Mouse (Mus musculus) retina, postnatal 7 days (tissue): ENCODE results near the gene Tenm2.
A peak's percentile ranks its signal among the peaks of the same experiment; 100 is the strongest.

Experiments used
- DNase-seq: peaks from one replicate; pipeline ENCODE4 v3.0.0-alpha.2; 2012; ENCODE audit warnings: low read depth, low spot score

Gene Tenm2

DNA sequence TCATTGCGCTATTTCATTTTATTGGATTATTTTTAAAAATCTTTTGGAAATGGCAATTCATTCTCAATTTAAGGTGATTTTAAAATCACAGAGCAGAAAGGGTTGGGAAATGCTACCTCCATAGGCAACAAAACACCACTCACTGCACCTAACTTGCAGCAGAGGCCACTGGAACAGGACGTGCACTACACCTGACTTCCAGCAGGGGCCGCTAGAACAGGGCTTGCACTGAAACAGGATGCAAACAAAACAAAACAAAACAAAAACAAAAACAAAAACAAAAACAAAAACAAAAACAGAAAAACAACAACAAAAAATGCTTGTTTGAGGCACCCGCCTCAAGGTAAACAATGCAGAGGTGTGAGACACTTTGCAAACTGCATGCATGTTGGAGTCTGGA is 324.4 kb downstream of the Tenm2 start:
- no peak for DNase-seq

DNA sequence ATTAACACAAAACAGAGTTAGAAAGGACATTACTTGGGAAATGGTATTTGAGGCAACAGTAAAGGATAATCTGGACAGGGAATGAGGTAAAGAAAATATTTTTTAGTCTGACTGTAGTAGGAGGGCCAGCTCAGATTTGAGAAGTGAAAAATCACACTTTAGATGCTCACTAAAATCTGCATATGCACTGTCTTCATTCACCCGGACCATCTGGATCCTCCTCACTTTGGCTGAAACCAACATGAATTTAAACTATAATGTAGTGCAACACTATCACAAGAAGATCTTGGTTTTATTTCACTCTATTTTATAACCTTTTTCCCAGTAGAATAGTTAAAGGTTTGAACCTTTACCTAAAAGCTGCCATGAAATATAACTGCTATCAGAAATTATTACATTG is 326.7 kb downstream of the Tenm2 start:
- no peak for DNase-seq

DNA sequence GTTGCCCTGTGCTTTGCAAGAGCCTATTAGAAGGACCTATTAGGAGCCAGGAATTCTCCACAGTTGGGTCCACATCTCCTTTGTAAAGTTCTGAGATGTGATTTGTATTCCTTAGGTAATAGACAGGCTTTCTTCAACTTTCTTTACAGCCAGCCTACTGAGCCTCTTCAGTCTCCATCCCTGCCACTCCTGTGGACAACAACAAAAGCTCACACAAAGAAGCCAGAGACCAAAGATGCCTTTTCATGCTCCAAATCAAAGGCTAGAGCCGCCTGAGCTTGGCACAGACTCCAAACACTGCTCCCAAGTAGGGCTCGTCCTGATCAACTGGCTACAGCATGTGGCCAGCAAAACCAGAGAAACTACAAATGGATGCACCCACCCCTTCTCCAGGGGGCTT is 333.5 kb downstream of the Tenm2 start:
- no peak for DNase-seq

DNA sequence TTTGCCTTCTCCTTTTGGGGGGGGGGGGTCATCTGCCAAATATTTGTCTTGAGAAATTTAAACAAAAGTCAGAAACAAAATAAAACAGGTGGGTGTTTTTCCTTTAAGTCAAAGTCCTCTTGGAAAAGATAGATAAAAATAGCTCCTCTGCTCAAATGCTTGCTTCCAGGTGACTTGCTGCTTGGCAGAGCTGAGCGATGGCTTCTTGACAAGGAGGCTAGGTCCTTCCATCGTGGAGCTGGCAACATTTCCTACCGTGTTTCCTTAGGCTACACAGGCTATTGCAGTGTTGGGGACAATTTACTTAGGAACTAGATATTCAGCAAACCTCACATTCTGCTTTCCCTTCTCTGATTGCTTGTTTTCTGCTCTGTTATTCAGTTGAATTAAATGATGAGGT is 342.7 kb downstream of the Tenm2 start:
- DNase-seq: no peak

DNA sequence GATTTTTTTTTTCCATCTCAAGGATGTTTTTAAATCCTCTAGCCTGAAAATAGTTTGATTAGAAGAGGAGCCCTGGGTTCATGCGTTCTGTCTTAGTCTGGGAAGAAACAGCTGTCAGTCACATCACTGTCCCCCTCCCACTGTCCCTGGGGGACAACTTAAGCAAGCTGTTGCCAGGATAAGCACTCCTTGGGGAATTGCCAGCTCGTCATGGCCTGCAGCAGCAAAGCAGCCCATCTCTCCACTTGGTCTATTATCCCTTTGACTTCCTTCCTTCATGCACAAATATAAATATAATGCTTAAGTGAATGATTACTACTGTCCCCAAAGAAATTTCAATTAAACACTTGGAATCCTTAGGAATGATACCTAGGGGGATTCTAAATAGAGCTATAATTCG is 344.7 kb downstream of the Tenm2 start:
- DNase-seq: no peak

DNA sequence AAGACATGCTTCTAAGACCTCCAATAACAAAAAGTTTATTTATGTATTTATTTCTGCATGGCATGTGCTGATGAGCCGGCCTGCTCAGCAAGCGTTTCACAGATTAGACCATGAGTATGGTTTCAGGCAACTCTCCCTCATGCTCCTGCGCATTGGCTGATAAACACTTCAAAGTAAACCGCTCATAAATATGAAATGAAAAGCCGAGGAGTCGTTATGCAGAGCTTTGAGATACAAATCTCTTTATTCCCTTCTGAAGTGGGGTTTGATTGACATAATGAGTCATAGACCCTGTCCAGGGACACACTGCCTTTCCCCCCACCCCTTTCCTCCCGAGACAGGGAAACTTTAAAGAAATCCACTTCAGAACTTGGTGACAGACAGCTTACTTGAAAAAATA is 348.3 kb downstream of the Tenm2 start:
- no peak for DNase-seq

DNA sequence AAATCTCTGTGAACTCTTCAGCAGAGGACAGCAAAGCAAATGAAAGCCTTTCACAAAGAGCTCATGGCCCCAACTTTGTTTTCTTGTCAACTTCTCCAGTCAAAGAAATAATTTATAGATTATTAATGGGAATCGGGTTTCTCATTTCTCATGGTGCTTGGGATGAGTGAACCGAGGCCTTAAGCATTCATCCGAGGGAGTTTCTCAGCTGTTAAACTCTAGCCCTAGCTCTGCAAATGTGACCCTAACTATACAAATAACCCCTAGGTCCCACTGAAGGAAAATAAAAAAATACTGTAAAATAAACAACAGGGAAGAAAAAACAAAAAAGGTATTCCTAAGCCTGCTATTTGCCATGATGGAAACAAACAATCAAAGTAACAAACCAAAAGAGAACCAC is 349.6 kb downstream of the Tenm2 start:
- no peak for DNase-seq

DNA sequence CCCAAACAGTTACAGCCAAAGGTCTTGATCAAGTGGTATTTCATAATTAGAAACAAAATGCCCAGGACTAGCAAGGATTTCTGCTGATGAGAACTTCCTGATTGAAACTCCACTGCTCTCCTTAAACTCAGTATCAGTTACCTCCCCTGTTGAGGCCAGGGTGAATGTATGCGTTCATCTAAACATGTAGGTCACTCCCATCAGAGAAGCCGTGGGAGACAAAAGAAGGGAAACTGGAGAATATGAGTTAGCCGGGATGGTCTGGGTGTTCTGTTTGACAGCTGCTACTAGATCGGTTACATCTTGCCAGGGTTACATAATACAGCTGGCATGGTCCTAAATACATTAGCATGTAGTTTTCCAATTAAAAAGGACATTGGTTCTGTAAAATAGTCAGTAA is 362.8 kb downstream of the Tenm2 start:
- DNase-seq: no peak

DNA sequence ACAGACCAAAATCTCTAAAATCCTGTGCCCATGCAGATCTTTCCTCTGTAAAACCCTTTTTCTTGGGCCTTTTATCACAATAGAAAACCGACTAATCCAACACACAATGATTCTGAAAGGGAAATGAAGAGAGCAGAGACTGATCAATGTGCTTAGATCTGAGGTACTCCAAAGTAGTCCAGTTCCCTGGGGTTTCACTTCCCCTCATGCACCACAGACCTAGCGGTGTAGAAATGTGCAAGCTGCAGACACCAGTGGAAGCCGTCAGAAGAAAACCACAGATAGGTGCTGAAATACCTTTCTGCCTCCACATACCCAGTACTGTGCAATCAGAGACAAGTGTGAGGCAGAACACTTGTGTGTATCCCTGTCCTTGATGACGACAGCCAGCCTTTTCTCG is 365.2 kb downstream of the Tenm2 start:
- no peak for DNase-seq

DNA sequence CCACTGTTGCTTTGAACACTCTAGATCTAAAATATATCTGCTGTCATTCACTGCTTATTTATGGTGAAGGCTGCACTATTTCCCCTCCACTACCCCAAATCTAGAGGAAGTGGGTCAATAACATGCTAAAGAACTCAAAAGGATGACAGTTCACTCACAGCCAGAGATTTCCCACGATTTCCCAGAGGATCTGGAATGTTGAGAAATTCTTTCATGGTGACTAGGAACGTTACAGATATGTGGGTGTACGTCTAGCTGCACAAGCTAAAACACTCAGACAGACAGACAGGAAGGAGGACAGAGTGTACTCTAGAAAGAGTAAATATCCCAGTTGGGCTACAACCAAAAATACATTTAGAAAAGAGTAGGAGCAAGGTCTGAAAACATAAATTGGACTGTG is 384.1 kb downstream of the Tenm2 start:
- DNase-seq: no peak

DNA sequence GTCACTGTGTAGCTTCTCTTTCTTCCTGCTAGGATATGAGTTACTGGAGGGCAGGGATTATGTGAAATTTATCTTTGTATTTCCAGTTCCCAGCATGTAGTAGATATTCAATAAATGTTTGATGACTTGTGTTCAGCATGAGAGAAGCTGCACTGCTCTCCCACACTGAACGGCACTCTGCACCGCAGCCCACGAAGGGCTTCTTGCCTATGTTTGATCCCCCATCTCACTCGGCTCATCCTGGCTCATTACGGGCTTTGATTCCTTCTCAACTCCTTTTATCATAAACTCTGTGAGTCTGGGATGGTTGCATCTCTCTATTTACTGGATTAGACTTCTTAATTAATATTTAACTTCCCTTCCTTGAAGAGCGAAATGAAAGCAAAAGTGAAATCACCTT is 388.3 kb downstream of the Tenm2 start:
- no peak for DNase-seq

DNA sequence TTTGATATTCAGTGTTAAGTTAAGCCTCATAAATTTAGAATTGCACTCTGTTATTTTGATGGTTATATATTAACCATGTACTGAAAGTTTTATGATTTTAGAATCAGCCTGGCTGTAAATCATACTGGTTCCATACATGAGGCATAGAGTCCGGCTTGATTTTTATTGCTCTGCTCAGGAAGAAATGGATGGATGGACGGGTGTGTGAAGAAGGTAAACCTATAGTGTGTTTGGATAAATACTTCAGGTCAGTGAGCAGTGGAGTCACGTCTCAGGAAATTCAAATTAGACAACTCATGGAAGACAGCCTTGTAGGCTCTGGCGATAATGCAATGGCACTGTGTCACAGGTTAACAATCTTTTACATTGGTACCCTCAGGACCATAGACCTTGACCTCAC is 402.9 kb downstream of the Tenm2 start:
- no peak for DNase-seq

DNA sequence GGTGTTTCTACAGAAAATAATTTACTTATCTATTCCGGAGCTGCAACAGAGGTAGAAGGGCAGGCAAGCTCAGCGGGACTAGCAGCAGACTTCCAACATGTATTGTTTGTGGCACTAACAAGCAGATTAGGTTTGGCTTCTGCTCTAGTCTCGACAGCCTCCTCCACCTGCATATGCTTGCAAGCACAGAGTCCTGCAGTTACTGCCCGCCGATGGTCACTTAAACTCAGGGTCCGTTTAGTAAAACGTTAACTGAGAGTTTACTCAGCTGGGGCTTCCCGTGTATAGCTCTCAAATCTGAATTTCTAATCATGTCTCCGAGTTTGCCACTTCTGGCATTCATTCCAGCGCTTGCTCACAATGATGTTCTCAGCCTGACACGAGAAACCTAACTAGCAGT is 404.3 kb downstream of the Tenm2 start:
- DNase-seq: no peak

DNA sequence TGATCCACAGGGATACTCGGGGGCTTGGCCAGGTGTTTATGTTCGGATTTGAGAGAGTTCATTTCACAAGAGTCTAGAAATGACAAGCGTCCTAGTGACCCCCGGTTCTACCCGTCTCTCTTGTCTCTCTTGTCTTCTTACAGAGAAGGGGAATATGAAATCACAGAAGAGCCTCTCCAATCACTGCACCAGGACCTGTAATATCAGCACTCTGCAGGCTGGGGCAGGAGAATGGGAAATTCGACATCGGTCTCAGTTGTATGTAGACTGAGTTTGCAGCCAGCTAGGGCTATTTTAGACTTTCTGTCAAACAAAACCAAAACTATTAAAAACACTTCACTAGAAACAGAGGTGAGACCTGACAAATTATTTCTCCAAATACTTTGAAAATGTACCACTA is 411.1 kb downstream of the Tenm2 start:
- no peak for DNase-seq

DNA sequence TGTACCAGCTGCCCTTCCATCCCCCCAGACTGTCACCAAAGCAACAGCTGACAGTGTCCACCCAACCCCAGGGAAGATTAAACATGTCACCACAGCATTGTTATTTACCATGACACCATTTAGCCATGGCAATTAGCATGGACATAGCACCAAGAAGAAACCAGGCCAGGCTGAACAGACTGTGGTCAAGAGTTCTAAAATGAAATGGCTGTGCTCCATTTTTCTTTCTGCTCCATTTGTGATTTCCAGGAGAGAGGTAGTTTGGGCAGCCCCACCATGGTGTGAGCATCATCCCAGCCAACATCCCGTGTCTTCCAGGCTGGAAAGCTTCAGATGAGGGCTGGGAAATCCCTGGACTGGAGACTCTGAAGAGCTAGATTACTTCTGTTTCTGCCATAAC is 431.1 kb downstream of the Tenm2 start:
- peak; percentile 6 for DNase-seq

DNA sequence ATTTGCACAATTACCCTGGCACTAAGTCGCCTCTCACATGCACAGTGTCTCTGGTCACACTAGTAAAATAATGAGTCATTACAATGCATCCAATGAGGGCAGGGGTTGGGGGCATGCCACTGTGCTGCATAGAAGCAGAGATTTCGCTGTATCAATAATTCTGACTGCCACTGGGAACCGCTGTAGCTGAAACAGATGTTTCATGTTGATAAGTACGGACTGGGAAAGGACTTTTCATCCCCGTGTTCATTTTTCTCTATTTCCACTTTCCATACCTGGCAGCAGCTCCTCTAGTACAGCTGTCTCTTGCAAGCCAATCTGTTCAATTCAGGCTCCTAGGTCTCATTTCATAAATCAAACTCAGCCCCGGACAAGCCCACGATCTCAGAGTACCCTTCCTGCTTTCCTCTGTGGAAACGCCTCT is 433.5 kb downstream of the Tenm2 start:
- DNase-seq: no peak

DNA sequence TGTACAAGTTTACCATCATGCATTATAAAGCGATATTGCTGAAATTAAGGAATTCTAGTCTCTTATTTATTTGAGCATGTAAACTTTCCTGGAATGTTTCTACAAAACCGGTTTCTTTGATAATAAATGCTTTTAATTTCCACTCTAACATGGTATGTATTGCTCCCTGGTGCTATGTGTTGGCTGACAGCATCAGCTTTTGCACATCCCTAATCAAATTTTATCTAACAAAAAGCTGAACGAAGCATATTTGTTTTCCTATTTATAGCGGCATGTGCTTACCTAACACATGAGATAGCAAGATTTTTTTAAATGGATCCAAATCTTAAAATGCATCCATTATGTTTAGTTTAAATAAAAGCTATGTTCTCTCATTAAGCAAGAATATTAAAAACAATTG is 434.1 kb downstream of the Tenm2 start:
- no peak for DNase-seq

DNA sequence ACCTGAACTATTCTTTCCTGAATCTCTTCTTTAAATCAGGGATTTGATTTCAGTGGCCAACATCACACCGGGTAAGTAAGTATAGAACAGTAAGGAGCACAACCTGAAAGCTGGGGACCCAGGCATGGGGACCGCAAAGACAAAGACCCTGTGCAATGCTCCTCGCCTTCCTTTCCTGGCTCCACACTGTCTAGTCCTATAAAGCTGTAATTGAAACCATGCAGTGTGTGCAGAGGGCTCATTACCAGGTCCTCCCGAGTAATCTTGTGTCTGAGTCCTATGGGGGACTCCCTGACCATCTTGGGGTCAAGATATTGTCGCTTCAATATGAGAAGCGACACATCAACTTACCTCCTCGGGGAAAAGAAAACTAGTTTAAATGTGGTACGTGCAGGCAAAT is 436.4 kb downstream of the Tenm2 start:
- no peak for DNase-seq

DNA sequence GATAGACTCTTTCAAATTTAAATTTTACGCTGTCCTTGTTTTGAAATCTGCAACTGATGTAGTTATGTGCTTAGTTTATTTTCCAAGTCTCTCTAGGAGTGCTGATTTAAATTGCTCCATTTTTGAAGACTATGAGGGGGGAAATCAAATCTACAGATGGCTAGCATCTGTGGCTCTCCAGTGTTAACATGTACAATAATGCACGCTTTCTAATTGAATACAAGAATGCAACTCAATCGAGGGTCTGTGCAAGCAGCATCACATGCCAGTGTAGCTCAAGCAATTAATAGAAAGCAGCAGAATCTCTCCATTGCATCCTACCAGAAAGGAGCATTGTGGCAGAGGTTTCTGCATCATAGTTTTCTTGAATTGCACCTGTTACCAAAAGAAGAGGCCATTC is 477.8 kb downstream of the Tenm2 start:
- no peak for DNase-seq

DNA sequence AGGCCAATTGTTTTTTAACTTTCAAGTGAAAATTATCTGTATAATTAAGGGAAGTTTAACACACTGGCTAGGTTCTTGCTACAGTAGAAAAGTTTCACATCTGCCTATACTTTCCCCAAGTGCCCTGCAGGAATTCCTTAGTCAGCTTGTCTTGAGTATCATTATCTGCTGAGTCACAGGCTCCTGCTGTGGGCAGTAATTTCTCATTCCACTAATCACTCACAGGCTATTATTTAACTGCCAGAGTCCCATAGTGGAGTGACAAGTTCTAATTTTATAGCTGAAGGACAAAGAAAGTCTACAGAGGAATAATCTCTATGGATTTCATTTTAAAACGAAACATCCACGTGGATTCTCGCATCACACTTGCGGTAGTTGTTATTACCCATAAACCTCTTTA is 489.5 kb downstream of the Tenm2 start:
- no peak for DNase-seq

DNA sequence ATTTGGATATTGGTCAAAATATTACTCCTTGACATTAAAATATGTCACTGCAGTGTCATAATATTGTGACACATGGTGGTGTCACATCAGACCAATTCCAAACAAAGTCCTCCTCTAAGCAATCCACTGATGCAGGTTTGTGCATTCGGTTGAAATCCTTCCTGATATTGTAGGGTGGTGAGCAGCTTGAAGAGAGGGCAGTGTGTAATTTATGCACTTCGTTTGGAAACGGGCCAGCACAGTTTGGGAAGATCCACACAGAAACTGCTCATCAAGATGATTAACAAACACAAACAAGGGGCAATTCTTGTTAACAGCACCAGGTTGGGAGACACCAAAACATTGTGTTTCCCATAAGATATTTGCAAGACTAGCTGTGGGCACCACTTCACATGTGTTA is 508.0 kb downstream of the Tenm2 start:
- no peak for DNase-seq

DNA sequence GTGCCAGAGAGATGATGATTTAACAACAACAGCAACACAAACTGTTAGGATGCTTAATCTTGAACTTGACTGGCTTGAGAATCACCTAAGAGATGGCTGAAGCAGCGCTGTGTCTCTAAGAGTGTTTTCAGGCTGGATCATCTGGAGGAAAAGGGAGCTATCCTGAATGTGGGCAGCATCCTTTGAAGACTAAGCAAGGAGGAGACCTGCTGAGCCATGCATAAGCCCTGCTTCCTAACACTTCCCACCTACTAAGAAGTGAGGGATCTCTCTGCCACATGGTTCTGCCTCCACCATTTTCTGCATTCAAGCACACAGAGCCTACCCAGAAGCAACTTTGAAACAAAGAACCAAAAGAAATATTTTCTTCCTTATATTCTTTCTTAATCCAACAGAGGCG is 532.9 kb downstream of the Tenm2 start:
- DNase-seq: no peak

DNA sequence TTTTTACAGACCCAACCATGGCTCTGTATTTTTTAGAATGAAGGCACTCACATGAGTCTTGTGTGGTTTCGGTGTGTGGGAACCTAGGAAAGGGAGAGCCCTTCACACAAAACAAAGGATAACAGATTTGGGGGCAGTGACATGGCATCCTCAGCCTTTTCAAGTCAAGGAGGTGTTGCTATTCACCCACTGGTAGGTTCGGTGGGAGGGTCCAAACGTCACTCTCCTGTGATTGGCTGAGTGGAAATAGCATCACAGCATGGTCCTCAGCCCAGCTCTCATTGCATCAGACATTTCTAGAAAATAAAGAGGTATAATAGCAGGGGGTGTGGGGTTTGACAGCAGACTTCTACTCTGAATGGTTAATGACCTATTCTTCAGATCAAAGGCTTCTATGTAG is 534.8 kb downstream of the Tenm2 start:
- DNase-seq: no peak

DNA sequence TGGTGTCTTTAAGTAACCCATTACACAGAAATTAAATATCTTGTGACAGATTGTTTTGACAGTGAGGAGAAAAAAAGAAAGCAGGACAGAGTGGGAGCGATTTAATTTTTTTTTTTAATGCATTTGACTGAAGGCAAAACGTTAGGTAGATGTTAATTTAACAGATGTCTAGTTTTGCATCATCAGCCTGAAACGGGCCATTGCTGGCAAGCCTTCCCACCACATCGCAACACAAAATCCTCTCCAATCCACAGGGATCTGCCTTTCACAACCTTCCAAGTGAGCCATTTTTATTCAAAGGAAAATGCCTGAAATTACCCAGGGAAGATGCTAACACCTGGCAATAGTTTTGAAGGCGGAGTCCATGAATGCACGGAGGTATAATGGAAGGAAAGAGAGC is 535.6 kb downstream of the Tenm2 start:
- DNase-seq: no peak

DNA sequence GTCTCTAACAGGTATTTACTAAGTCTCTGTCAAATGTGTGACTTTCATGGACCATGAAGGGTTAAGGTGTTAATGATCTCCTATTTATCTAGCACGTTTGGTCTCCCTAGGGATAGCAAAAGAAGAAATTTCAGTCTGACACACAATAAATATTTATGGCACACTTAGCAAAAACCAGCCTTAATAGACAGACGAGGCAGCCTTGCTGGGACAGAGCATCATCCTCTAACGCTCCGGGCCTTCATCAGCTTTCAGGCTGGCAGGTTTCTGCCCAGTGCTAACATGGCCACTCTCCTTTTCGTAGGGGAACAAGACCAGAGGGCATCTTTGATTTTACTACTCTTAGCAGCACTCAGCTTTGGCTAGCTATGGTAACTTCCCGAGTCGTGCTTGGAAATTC is 537.5 kb downstream of the Tenm2 start:
- DNase-seq: no peak
